Mouse (Mus musculus): ENCODE data around the gene Csrp2.

- TF ChIP-seq CTCF (IDR thresholded peaks at IDR 0.05; ENCODE audit: low read depth) (no peak), EP300 (IDR thresholded peaks at IDR 0.05; ENCODE audit: low read depth) (no peak)
Observed at GRCm38 (mm10) chr10:110971044-110971443, 51.5 kb downstream of the Csrp2 start.
